In genomic region chr6:72124315-72125103, GRCm38 (mm10) we compare ENCODE assay signal across 24 mouse cellular contexts. TPM values are rescaled to one million over a fixed set of nuclear protein-coding genes. Genes with fewer than 3 reads are reported as not detected.
DNase-seq lines count a peak whose midpoint lies in the region; ATAC-seq lines count a peak whose summit lies in the region.
"Had no signal": no experiment of that assay in that cellular context is flagged by ENCODE, and none has a peak within 500 bp of the region (broad histone marks: within the 10 kb centered on the region; RNA-seq: fewer than 3 reads in every experiment).

No protein-coding gene starts in this region.

- ATAC-seq in hindbrain, embryonic 13.5 days (ENCODE audit: low FRiP score): 0 out of 2 replicates have a peak, but pooled peaks have one; percentile 49
- no peak for ATAC-seq in hindbrain, embryonic 12.5 days (ENCODE audit: low FRiP score)
- ATAC-seq: CD4-positive, CD25-positive, alpha-beta regulatory T cell, adult 4 months; inflammation-experienced regulatory T-cells, adult 6 months had no signal

- H3K4me3 ChIP-seq in hindbrain, embryonic 13.5 days: no peak overlapping the region
- H3K4me3 ChIP-seq in hindbrain, embryonic 12.5 days: no peak overlapping the region
- H3K4me3 ChIP-seq: heart, embryonic 12.5 days; layer of hippocampus, adult 2 months; left cerebral cortex, adult 2 months; limb, embryonic 10.5 days; neural tube, embryonic 13.5 days; stomach, embryonic 15.5 days had no signal

- H3K9me3 ChIP-seq in hindbrain, embryonic 13.5 days: no peaks in the 10 kb centered on the region
- H3K9me3 ChIP-seq in hindbrain, embryonic 12.5 days (replicated peaks): no peaks in the 10 kb centered on the region
- H3K9me3 ChIP-seq: G1E; heart, embryonic 12.5 days; limb, embryonic 10.5 days; neural tube, embryonic 13.5 days; stomach, embryonic 15.5 days had no signal

- no peak overlapping the region for H3K4me2 ChIP-seq in hindbrain, embryonic 13.5 days
- H3K4me2 ChIP-seq in hindbrain, embryonic 12.5 days (replicated peaks): no peak overlapping the region
- H3K4me2 ChIP-seq: heart, embryonic 12.5 days; neural tube, embryonic 13.5 days; stomach, embryonic 15.5 days had no signal

- no peak overlapping the region for H3K9ac ChIP-seq in hindbrain, embryonic 13.5 days
- no peak overlapping the region for H3K9ac ChIP-seq in hindbrain, embryonic 12.5 days
- H3K9ac ChIP-seq: heart, embryonic 12.5 days; neural tube, embryonic 13.5 days; stomach, embryonic 15.5 days had no signal

- no peak overlapping the region for H3K27ac ChIP-seq in hindbrain, embryonic 13.5 days
- no peak overlapping the region for H3K27ac ChIP-seq in hindbrain, embryonic 12.5 days
- H3K27ac ChIP-seq: layer of hippocampus, adult 2 months; left cerebral cortex, adult 2 months; limb, embryonic 10.5 days; neural tube, embryonic 13.5 days; stomach, embryonic 15.5 days had no signal

- no peaks in the 10 kb centered on the region for H3K27me3 ChIP-seq in hindbrain, embryonic 13.5 days
- H3K27me3 ChIP-seq in hindbrain, embryonic 12.5 days: no peaks in the 10 kb centered on the region
- H3K27me3 ChIP-seq: heart, embryonic 12.5 days; neural tube, embryonic 13.5 days; stomach, embryonic 15.5 days had no signal

- no peaks in the 10 kb centered on the region for H3K4me1 ChIP-seq in hindbrain, embryonic 13.5 days (replicated peaks)
- H3K4me1 ChIP-seq in hindbrain, embryonic 12.5 days: no peaks in the 10 kb centered on the region
- H3K4me1 ChIP-seq: neural tube, embryonic 13.5 days; stomach, embryonic 15.5 days had no signal

- DNase-seq in cerebellum, postnatal 10 days: peak; percentile 83 to 85
- no peak for DNase-seq in cerebellum, adult 9-11 months
- DNase-seq in right cerebral cortex, postnatal 4 days: peak; percentile 19
- DNase-seq in right cerebral cortex, postnatal 10 days (ENCODE audit: low spot score in 2 of 2): no peak
- no peak for DNase-seq in thymus, postnatal 14 days
- DNase-seq in layer of hippocampus, postnatal 14 days (ENCODE audit: low spot score in 2 of 2): no peak
- DNase-seq: adrenal gland, postnatal 14 days; cerebellum, adult 11 months; heart, postnatal 14 days; kidney, adult 8-10 months; lung, adult 2 months; right cerebral cortex, postnatal 14 days; thymus, adult 18-20 months had no signal

- WGBS in hindbrain, embryonic 13.5 days: 88% methylated on average over 13 of the region's 13 CpGs
- WGBS in hindbrain, embryonic 12.5 days: 94% methylated on average over 13 of the region's 13 CpGs

- H3K36me3 ChIP-seq in hindbrain, embryonic 13.5 days: peaks cover 15% of the 10 kb centered on the region
- H3K36me3 ChIP-seq in hindbrain, embryonic 12.5 days: peaks cover 13% of the 10 kb centered on the region; the same call in 1 of the 2 replicates
- H3K36me3 ChIP-seq: stomach, embryonic 15.5 days had no signal

RNA-seq across cellular contexts. Expression of gene St3gal5, which starts 27.1 kb away (rescaled TPM):
- polyA plus RNA-seq in hindbrain, embryonic 13.5 days (2015; fragmentation: Nextera tagmentation; extraction: Ambion mirVana): 52.9 and 53.9 TPM in 2 replicates
- 47.1 and 53.6 TPM in 2 replicates for polyA plus RNA-seq in hindbrain, embryonic 12.5 days (2016; fragmentation: Nextera tagmentation; extraction: Ambion mirVana)
- total RNA-seq in layer of hippocampus, postnatal 14 days (2021): 10 to 100 TPM; 87.4 to 95.9 TPM

Comparison
In these comparisons a context has a peak if more than half of its experiments do, and no peak if none do; other contexts are left out.
1. DNase-seq: peak in cerebellum, postnatal 10 days (2 of 2) and right cerebral cortex, postnatal 4 days (single experiment); none in cerebellum, adult 9-11 months (single experiment), right cerebral cortex, postnatal 10 days (0 of 2), thymus, postnatal 14 days (single experiment) and layer of hippocampus, postnatal 14 days (0 of 2).